Mouse (Mus musculus) CD8-positive naive resting alpha-beta T cell, adult 2 months (primary cell): Measurements from ENCODE around the gene Rsph3b.
"Not testable (repeated sequence)": the region's sequence is repeated elsewhere in the genome, so short reads cannot be mapped to it uniquely, and the experiment has no call there.

Experiments
- DNase-seq, 2 experiments: peaks; one replicate each; pipeline ENCODE4 v3.0.0; 2022; ENCODE audit warnings: low read depth in 2 of 2, low spot score in 2 of 2

Rsph3b gene

DNA sequence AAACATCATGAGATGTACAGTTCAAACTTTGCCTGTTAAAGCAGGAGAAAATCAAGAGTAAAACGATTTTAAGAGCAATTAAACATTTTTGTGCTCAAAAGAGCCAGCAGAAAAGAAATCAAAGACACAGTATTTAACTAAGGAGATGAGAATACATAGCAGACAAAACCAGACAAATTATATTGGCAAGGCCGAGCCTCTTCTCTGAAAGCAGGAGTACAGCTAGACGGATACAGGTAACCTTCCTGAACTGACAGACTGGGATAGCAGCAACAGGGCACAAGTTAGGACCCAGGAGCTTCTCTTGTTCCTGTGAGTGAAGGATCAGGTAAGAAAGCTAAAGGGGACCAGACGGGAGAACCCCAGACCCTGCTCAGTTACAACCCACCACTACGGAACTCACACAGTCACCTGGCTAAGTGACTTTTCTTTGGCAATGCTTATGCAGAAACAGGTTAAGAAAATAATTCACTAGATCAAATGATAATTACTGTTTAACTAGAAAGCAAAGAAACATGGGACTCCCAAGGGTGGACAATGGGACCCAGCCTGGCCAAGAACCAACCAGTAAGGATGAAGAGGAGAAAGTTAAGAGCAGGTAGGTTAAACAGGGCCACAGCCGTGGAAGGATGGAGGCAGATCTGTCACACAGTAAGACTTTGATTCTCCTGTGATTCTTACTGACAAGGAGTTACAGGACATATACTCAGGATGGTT, 11.2 kb upstream of the Rsph3b start:
- not testable (repeated sequence) for DNase-seq

DNA sequence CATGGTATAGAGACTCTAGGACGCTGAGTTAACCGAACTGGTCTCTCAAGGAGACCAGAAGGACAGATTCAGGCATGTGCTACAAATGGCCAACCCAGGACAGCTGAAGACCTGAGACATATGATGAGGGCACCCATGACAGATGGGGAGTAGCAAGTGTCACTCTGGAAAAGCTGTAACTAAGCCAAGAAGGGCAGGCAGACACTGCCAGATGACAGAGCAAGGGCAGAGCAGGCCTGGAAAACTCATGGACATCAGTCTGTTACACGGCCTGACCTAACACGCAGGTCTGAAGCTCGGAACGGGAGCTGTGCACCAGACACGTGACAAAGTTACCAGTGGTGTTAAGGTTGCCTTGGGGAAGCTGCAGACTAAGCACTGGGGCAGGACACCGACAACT, 10.4 kb upstream of the Rsph3b start:
- not testable (repeated sequence) for DNase-seq

DNA sequence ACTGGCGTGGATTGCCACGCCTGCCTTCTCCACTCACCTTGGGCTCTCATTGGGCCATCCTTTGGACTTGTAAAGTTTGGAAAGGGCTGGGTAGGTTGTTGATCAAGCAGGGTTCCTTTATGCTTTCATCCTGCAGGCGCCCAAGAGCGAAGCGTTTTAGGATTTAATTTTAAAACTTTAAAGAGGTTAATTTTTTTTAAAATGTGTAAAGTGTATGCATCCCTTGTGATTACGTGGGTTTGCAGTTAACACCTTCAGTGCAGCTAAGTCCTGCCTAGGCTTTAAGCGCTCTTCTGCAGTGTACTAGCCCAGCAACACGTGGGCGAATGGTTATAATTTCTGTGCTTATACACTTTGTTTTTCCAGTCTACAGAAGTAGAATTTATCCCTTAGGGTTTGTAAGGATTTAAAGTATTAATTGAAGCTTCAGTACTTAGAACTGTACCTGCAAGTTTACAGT, 317 bp upstream of the Rsph3b start:
- DNase-seq, result not testable (repeated sequence)

DNA sequence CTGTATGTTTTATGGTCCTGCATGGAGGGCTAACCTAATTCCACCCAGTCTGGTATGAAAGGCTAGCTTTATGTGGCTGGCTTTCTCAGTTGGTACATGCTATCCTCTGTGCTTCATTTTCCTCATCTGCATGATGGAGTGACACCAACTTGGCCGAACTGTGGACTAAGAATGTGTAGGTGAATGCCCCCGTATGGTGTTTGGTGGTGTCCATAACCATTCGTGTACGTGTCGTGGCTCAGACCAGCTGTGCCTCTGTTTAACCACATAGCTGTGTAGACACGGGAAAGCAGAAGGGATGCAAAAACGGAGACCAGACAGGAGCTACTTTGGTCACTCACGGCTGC, 872 bp downstream of the Rsph3b start:
- DNase-seq, result not testable (repeated sequence)

DNA sequence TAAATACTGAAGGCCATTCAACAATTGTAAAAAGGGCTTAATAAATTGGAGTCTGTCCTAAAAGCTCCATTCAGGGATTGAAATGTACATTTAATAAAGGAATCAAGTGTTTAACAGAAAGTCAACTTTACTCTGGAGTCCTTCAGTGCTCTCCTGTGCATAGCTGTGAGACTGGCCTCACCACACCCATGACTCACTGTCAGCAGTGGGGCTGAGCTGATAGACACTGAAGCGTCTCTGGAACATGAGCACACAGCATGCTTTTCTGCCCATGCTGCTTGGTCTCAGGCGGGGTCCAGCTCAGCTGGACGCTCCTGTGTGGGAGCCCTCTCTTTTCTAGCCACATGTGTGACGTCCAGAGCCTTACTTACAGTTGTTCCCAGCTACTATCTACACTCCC, 5.9 kb downstream of the Rsph3b start:
- DNase-seq, result not testable (repeated sequence)

DNA sequence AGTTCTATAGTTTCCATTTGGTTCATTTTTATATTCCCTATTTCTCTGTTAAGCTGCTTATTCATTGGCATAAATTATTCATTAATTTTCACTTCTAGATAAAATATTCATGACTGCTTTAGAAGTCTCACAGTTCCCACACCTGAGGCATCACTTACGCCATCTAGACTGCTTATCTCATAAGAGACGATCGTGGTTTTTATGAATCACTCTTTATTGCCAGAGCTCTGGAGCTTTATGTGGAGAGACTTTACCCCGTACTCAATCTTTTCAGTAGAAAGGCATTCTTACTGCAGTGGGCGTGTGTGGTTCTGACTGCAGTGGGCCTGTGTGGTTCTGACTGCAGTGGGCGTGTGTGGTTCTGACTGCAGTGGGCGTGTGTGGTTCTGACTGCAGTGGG, 16.9 kb downstream of the Rsph3b start:
- not testable (repeated sequence) for DNase-seq

DNA sequence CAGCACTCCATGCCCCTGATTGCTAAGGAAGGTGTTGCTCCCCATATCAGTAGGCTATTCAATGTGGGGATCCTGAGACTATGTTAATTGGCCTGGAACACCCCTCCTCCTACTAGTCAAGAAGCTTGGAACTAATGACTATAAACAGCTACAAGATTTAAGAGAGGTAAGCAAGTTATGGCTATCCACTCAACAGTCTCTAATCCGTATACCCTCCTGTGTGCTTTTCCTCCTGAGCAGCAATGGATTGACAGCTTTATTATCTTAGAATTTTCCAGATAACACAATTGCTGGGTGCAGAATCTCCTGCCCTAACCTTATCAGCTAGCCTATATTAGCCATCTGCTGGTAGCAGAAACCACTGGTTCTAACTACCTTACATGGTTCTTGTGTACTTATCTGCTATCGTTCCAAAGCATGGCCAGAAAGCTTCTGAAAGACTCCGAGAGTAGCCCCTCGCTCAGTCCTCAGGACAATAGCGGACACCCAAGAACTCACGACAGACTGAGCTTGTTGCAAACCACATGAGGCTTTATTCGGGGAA, 28.1 kb downstream of the Rsph3b start:
- not testable (repeated sequence) for DNase-seq

DNA sequence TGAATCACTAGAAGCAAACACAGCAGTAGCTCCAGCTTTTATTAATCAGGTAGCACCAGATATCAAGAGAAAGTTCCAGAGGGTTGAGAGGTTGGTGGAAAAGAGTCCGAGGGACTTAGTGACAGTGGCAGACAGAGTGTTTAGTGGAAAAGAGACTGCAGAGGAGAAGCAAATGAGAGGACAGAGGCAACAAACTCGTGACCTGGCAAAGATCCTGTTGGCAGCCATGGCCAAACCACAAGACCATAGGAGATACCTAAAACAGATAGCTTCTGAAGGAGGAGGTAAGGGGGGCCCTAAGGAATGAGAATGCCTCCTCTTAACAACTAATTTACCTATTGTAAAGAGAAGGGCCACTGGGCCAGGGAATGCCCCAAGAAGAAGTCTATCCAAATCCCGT, 29.1 kb downstream of the Rsph3b start:
- not testable (repeated sequence) for DNase-seq

DNA sequence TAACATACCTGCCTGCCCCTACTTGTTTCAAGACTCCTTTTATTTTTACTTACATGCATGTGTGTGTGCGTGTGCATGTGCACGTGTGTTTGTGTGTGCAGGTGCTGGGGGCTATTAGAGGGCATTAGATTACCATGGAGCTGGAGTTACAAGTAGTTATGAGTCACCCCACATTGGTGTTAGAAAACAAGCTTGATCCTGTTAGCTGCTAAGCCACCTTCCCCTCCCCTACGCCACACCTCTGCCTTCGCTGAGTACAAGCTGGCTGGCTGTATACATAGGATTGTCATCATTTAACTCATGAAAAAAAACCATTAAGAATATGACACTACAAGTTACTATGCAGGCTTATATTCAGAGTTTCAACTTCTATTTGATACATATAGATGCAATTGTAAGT, 33.2 kb downstream of the Rsph3b start:
- not testable (repeated sequence) for DNase-seq

DNA sequence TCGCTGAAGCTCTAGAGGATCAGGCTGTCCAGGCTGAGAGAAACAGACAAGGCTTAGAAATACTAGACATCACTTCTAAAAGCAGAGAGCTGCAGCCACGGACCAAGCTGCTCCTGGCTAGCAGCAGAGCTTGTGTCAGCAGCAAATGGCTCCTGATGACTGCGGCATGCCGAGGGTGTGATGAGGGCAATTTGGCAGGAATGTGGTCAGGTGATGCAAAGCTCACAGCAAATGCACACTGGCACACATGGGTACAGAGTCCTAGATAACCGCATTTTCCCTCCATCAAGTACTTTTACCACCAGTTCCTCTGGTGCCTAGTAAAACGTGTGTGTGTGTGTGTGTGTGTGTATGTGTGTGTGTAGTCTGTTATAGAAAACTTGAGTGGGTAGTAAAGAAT, 34.4 kb downstream of the Rsph3b start:
- not testable (repeated sequence) for DNase-seq

DNA sequence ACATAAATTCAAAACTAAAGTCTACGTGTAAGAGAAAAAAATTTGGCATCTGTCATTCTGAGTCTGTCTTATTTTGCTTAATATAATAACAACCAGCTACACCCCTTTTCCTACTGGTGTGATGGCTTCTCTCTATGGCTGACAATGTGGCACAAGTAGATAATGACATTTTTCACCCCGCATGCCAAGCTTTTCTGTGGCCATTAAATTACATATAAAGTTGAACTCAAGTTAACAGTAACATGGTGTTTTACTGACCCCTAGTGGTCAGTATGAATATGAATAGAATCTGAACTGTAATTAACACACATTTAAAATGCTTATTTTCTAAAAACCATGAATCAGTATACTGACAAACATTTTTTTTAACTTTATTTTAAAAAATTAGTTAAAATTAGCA, 48.1 kb downstream of the Rsph3b start:
- not testable (repeated sequence) for DNase-seq

DNA sequence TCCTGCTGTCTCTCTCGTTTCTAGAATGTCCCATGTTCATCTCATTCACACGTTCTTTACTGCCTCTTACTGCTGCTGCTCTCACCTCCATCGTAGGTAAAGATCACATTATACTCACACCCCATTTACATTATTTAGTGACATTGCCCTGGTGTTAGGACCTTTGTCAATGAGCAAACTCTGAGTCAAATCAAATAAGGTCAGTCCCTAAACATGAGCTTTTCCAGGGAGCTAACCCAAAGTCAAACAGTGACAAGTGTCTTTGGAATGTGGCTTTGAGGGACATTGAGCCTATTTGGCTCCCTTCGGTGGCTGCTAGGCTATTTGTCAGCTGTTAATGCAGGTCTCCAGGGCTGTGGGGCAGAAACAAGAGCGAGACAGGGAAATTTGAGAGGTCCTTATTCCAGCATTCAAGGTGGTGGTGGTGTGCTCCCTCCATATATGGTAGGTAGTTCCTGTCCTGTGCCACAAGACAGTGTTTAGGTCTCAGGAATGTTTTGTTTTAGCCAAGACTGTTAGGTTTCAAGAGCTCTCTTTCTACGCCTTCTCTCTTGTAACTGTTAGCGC, 50.4 kb downstream of the Rsph3b start:
- DNase-seq, result not testable (repeated sequence)

DNA sequence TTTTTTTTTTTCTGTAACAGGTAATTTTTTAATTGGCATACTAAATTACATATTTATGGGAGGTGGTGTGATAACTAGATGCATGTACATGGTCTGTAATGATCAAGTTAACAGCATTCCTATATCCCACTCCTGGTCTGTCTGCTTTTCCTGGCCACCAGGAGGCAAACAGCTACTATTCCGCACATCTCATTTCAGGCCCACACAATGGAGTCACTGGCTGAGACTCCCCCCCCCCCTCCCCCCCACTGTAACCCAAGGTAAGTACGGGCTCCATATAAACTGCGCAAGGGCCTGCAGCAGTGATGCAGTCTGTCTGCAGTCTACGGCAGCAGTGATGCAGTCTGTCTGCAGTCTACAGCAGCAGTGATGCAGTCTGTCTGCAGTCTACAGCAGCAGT, 51.7 kb downstream of the Rsph3b start:
- DNase-seq, result no peak

DNA sequence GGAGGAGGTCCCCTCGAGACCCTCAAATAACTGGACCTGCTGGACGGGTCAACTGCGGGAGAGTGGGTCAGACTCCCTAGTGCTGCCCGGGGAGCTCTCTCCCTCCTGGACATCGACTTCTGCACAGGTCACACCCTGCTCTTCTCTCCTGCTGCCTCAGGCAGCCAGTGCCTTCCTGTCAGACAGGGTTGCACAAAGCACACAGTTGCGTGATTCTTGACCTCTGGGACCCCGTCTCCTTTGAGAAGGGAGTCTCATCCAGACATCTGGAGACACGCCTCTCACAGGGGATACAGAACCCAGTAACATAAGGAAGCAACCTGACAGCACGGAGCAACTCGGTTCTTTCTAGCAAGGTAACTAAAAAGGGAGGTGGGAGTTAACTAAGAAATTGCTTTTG, 55.1 kb downstream of the Rsph3b start:
- no peak for DNase-seq

DNA sequence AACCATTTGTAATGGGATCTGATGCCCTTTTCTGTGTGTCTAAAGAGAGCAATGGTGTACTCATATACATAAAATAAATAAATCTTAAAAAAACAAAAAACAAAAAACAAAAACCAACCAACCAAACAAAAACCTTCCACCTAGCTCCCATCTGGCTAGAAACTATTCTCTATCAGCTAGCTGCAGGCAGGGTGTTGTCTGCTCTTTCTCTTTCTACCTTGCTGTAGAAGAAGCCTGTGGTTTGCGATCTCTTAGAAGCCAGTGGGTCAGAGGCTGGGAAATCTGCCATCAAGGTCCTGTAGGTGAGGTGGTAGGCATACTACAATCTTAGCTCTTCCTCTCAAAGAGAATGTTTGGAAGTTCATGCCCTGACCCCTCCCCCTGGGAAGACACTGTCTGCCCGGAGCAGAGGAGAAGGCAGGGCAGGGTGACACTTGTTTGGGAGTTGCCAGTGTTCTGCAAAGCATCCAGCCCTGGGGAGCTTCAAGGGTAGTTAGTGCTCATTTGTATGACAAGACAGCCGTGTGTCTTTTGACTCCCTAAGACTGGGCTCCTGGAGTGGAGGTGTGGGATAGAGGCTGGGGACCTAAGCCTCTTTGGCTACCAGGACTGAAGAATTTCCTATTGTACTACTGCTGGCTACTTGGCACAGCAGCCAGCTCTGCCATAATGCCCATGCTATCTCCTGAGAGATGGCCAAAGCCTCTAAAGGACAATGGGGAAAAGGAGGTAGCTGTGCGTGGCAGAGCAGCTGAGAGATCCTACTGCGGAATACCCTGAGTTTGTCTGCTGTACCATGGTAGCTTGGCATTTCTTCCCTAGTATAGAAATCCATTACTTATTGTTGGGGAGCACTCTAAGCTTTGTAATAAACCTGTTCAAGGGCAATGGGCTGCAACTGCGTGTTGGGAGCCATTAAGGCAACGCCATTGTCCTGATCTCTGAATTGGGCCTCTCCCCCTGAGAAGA, 56.2 kb downstream of the Rsph3b start:
- DNase-seq, result no peak

DNA sequence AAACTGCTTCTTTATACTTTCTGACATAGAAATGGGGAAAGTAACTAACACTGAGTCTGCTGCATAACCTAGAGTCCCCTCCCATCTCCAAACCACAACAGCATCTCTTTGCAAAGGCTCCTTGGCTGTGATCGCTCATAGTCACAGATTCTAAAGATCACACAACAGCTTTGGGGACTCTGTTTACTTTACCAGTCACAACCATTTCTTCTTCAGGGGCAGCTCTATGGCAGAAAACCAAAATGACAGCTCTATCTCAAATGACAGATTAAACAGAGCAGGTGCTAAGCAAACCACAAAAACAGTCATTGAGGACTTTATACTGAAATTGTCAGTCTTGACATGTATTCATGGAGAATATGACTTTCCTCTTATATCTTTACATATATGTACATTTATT, 62.0 kb downstream of the Rsph3b start:
- no peak for DNase-seq

DNA sequence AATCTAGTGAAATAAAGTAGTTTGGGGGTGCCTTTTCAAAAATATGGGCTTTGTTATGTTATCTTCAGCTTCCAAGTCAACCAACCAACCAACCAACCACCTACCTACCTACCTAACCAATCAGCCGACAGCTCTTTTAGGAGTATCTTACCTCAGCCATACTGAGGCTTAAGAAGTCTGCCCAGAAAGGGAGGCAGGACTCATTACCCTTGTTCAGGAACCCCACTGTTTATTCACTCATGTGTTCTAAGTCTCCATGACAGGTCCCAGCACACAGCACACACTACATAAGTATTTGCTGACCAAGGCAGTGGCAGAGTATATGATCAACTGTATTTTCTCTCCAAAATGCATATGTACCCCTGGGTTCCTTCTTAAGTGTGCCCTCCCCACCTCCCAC, 64.0 kb downstream of the Rsph3b start:
- no peak for DNase-seq

DNA sequence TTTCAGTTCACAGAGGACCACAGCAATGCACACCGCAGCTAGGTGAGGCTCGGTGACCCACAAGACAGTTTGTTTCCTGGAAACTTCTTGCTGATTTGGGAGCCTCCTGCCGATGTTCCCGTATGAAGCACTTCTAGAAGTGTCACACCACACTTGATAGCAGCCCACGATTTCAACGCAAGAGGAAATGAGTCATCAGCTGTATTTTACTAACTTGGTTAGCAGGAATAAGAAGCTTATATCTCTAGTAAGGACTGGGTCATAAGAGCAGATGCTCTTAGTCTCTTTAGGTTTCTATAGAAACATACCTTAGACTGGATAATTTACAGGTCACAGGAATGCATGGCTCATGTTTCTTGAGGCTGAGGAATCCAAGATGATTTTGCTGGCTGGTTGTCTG, 67.2 kb downstream of the Rsph3b start:
- DNase-seq, result no peak

DNA sequence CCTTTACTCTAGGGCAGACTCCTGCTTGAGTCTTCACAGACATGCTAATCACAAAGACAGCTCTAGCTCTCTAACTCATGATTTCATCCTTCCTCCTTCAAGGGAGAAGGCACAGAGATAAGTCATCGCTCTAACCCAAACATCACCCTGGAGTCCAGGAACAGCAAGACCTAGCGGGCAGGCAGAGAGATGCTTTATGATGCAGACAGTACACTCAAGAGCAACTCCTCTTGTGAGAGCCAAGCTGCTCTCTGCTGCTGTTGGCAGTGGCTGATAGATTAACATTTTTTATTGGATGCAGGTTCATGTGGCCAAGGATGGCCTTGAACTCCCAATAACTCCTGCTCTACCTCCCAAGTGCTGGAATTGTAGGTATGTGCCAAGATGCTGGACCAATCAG, 77.1 kb downstream of the Rsph3b start:
- no peak for DNase-seq

DNA sequence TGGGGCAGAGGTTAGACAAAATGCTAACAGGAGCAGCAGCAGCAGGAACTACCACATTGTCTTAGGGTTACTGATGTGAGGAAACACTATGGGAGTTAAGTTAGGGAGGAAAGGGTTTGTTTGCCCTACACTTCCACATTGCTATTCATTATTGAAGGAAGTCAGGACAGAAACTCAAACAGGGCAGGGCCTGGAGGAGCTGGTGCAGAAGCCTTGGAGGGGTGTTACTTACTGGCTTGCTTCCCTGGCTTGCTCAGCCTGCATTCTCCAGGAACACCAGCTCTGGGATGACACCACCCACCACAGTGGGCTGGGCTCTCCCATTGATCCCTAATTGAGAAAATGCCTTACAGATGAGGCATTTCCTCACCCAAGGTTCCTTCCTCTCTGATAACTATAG, 79.7 kb downstream of the Rsph3b start:
- DNase-seq, result no peak

DNA sequence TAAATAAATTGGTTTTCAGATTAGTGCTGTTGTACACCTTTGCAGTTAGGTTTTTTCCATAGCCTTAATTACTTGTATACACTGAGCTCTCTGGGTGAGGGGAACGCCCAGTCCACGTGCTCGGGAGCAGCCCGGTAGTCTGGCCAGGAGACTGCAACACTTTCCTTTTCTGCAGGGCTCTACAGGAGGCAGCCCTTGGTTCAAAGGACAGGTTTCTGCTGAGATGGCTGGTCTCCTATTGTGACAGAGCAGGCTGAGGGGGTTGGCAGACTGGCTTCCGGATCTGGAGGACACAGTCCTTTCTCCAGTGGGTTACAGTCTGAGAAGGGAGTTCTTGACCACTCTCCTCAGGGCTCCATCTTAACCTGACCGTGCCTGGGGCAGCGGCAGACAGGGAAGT, 80.7 kb downstream of the Rsph3b start:
- no peak for DNase-seq

DNA sequence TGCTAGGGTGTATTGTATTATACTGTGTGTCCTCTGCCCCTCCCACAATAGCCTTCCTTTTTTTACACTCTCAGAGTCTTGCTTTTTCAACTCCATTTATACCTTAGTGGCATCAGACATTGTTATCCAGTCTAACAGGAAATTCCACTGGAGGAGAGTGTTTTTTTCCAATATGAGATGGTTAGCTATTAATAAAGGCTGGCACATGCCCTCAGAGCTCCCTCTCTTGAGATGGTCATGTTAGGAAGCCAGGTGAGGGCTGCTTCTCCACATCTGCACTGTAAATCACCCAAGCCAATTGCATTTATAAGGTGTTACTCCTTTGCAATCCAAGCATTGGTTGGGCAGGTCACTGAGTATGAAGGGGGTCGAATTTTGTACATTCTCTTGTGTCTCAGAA, 81.9 kb downstream of the Rsph3b start:
- no peak for DNase-seq
